Mouse (Mus musculus) liver, embryonic 14.5 days (tissue): ENCODE results near the gene Nploc4. TPM values are rescaled to one million over a fixed set of nuclear protein-coding genes. Genes with fewer than 3 reads are reported as not detected.
"Not testable (repeated sequence)": the region's sequence is repeated elsewhere in the genome, so short reads cannot be mapped to it uniquely, and the experiment has no call there.

Experiments
- ATAC-seq: fragments of 200-750 bp; cut with Nextera tagmentation; 2 replicates; pipeline ENCODE4 v1.8.0; 2017; ENCODE audit warnings: moderate number of reproducible peaks, mild to moderate bottlenecking, moderate library complexity; ENCODE audit not compliant: insufficient read depth
- DNase-seq, 3 experiments: peaks; one replicate each; pipeline ENCODE4 v3.0.0-alpha.2; 2012 to 2013; ENCODE audit warnings: low read depth in 3 of 3, low spot score in 3 of 3
- H3K27ac ChIP-seq: fragments of 300-500 bp; sonication (generic); 2 replicates; pipeline ENCODE4 v1.5.1; 2014; ENCODE audit warnings: moderate library complexity, mild to moderate bottlenecking, control low read depth, inconsistent platforms
- H3K27me3 ChIP-seq: fragments of 300-500 bp; sonication (generic); 2 replicates; pipeline ENCODE4 v1.6.1; 2014; ENCODE audit warnings: mild to moderate bottlenecking, low read length, moderate library complexity; ENCODE audit not compliant: control insufficient read depth, insufficient read depth
- H3K36me3 ChIP-seq: fragments of 300-500 bp; sonication (generic); replicated peaks from 2 replicates; pipeline ENCODE4 v1.6.1; 2014; ENCODE audit warnings: low read depth; ENCODE audit not compliant: control insufficient read depth, insufficient read depth
- H3K4me1 ChIP-seq, 2 experiments: fragments of 200-500 bp in 1 of 2; fragments of 300-500 bp in 1 of 2; sonication (generic) in 1 of 2; replicated peaks; 2 replicates each; pipeline ENCODE4 v1.6.1; 2012 to 2014; ENCODE audit warnings: antibody characterized with exemption in 1 of 2, inconsistent platforms in 1 of 2, low read length in 1 of 2; ENCODE audit not compliant: control insufficient read depth in 2 of 2, insufficient read depth in 2 of 2
- H3K4me2 ChIP-seq: fragments of 300-500 bp; sonication (generic); 2 replicates; pipeline ENCODE4 v1.6.1; 2014; ENCODE audit warnings: low read depth, mild to moderate bottlenecking, control low read depth, moderate library complexity
- H3K4me3 ChIP-seq, 2 experiments: fragments of 200-500 bp in 1 of 2; fragments of 300-500 bp in 1 of 2; sonication (generic) in 1 of 2; 2 replicates each; pipeline ENCODE4 v1.5.1; 2012 to 2014; ENCODE audit warnings: low read depth in 2 of 2, low read length in 2 of 2, mild to moderate bottlenecking in 2 of 2, control low read depth in 1 of 2, inconsistent platforms in 1 of 2, moderate library complexity in 1 of 2; ENCODE audit not compliant: insufficient read depth in 1 of 2
- H3K9ac ChIP-seq: fragments of 300-500 bp; sonication (generic); replicated peaks from 2 replicates; pipeline ENCODE4 v1.6.1; 2014; ENCODE audit warnings: mild to moderate bottlenecking, control low read depth, moderate library complexity
- H3K9me3 ChIP-seq: fragments of 300-500 bp; sonication (generic); 2 replicates; pipeline ENCODE4 v1.6.1; 2016; ENCODE audit warnings: low read length, mixed read lengths; ENCODE audit not compliant: control insufficient read depth
- CTCF ChIP-seq: IDR thresholded peaks from 2 replicates; pipeline ENCODE4 v1.5.1; 2016; ENCODE audit warnings: antibody characterized with exemption, low read depth, control low read depth
- EP300 ChIP-seq: IDR thresholded peaks from 2 replicates; pipeline ENCODE4 v1.6.1; 2016; ENCODE audit warnings: antibody characterized with exemption, low read depth
- WGBS: fragments of 180-500 bp; shearing (Covaris S2); extraction: QIAGEN DNeasy Blood & Tissue Kit; methylation state at CpG from one replicate; pipeline ENCODE4 v1.1.7; 2014; ENCODE audit not compliant: insufficient replicate concordance; 5-methylcytosine and 5-hydroxymethylcytosine counted together
- polyA plus RNA-seq, 2 experiments: library from polyadenylated mRNA; depleted of rRNA in 1 of 2; stranded (reverse) in 1 of 2; unstranded in 1 of 2; fragments of >200 nt; fragmentation: Nextera tagmentation in 1 of 2; extraction: Ambion mirVana in 1 of 2; gene quantifications; 2 replicates each; pipeline versions ENCODE4 v1.2.1 to v1.2.3; 2012 to 2014

Nploc4 gene
- polyA plus RNA-seq, 2 experiments = 21.1 to 21.2 TPM

DNA sequence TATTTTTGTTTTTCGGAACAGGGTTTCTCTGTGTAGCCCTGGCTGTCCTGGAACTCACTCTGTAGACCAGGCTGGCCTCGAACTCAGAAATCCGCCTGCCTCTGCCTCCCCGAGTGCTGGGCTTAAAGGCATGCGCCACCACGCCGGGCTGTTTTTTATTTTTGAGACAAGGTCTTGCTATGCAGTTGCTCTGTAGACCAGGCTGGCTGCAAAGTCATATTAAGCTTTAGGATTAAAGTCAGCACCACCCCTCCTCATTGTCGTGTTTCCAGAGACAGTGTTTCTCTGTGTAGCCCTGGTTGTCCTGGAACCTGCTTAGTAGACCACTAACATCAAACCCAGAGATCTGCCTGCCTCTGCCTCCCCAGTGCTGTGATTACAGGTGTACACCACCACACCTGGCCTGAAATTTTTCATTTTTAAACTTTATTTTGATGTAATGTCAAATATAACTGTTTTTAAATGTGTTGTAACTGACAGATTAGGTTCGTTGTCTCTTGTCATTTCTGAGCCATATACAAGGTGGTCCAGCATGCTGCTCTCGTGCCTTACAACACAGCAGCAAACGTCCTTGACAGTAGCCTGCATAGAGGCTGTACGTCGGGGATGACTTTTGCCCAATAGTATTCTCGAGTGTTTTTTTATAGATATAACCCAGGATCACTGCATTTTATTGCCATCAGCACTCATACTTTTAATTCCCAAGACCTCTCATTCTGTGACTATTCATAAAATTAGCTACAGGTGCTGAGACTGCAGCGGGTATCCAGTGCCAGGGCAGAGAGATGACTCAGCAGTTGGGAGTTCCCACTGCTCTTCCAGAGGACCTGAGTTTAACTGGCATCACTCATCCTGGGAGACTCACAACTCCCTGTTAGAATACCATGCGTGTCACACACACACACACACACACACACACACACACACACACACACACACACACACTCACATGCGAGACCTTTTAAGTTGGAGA lies 82.9 kb downstream of the Nploc4 start:
- H3K4me1 ChIP-seq = peaks cover 40 to 58% of the 10 kb centered on the region in 2 experiments
- ATAC-seq (no peak; the same call in 1 of the 2 replicates), DNase-seq (no peak)
- H3K27me3 ChIP-seq = peaks cover 10% of the 10 kb centered on the region
- no peak for TF ChIP-seq EP300
- H3K36me3 ChIP-seq = no peaks in the 10 kb centered on the region
- H3K9me3 ChIP-seq = no peaks in the 10 kb centered on the region
- H3K4me2 ChIP-seq = peak overlapping the region; percentile 63
- H3K4me3 ChIP-seq = peak overlapping the region; percentile 23 to 40; a peak in 3 of 4 replicates
- 73% methylated on average over 17 of the region's 17 CpGs for WGBS
- H3K27ac ChIP-seq = peak overlapping the region; percentile 96
- H3K9ac ChIP-seq = peak overlapping the region; percentile 67

DNA sequence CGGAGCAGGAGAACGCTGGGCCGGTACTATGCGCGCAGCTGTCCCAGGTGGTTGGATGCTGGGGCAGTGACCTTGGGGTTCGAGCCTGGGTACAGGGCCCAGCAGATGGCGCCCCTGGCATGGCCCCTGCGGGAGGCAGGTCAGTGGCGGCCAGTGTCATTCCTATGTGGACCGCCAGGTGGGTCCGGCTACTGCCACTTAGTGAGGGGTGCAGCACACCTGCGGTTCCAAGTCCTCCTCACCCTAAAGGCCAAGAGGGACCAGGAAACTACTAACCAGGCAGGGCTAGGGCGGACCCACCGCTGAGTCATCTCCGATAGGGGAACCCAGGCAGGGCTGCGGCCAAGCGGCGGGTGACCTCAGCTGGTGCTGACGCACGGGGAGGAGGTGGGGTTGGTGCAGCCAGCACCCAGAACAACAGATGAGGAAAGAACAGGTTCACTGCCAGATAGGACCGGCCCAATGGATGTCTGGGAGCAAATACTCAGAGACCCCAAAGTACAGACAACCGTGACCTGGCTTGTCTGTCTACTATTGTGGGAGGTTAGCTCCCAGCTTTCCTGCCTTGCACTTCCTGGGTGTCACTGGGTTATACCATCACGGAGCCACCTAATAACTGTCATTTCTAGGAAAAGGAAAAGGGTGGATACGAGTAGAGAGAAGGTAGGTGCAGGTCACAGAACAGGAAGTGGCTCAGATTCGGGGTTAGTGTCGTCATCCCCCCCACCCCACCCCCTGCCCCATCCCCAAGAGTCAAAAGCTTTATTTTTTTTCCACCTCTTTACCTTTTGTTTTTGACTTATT lies 83.8 kb downstream of the Nploc4 start:
- peak overlapping the region; percentile 96 for H3K27ac ChIP-seq
- peaks cover 17% of the 10 kb centered on the region for H3K27me3 ChIP-seq
- H3K36me3 ChIP-seq = no peaks in the 10 kb centered on the region
- ATAC-seq = peak; percentile 88
- H3K4me1 ChIP-seq = peaks cover 44 to 66% of the 10 kb centered on the region in 2 experiments
- peak; percentile 26; the same call in 1 of the 2 replicates for TF ChIP-seq EP300
- peak; percentile 90 for TF ChIP-seq CTCF
- H3K9ac ChIP-seq = peak overlapping the region; percentile 67
- H3K9me3 ChIP-seq = no peaks in the 10 kb centered on the region
- DNase-seq = peak; percentile 82 to 89 (median 86)
- peak overlapping the region; percentile 5 to 31 for H3K4me3 ChIP-seq
- WGBS = 6% methylated on average over 26 of the region's 26 CpGs
- H3K4me2 ChIP-seq = peak overlapping the region; percentile 63

DNA sequence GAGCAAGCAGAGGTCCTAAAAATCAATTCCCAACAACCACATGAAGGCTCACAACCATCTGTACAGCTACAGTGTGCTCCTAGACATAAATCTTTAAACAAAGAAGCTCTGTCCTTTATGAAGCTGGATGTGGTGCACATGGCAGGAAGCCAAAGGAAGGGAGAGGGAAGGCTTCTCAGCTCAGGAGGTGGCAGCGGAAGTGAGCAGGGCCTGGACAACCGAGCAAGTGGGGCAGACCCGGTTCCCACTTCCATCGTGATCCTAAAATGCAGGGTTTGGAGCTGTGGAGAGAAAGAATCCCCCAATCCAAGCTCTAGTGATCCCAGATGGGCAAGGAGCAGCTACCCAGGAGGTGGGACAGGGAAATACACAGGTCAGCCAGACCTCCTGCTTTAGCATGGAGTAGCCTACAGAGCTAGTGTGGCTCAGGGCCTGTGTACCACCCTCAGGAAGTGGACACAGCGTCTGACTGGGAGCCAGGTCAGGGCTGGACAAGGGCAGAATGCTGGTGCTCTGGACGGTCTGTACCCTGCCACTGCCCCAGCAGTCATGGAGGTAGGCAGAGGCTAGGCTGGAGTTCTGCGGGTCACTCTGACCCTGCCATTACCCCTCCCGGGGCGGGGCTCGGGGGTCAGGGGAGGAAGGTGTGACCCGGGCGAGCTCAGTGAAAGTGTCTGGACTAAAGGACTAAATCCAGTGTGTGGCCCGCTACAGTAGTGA lies 84.8 kb downstream of the Nploc4 start:
- Histone ChIP-seq H3K4me2 (peak overlapping the region; percentile 63), H3K4me1 (peaks cover 44 to 62% of the 10 kb centered on the region in 2 experiments), H3K27me3 (peaks cover 17% of the 10 kb centered on the region), H3K9ac (peak overlapping the region; percentile 67), H3K9me3 (no peaks in the 10 kb centered on the region), H3K36me3 (no peaks in the 10 kb centered on the region), H3K4me3 (no peak overlapping the region), H3K27ac (peak overlapping the region; percentile 96)
- 64% methylated on average over 13 of the region's 13 CpGs for WGBS
- TF ChIP-seq EP300 (no peak), CTCF (no peak)
- DNase-seq = no peak
- no peak for ATAC-seq

DNA sequence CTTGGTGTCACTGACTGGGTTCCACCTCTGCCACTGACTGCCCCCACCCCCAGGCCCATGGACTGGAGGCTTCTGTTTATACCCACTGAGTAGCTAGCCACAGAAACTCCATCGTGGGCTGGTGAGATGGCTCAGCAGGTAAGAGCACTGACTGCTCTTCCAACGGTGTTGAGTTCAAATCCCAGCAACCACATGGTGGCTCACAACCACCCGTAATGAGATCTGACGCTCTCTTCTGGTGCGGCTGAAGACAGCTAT lies 85.5 kb downstream of the Nploc4 start:
- not testable (repeated sequence) for H3K4me2 ChIP-seq, DNase-seq, H3K9ac ChIP-seq, H3K36me3 ChIP-seq, H3K27ac ChIP-seq, ATAC-seq, H3K9me3 ChIP-seq, H3K4me3 ChIP-seq
- Histone ChIP-seq H3K4me1 (peaks cover 44 to 58% of the 10 kb centered on the region in 2 experiments), H3K27me3 (peaks cover 17% of the 10 kb centered on the region)
- 86% methylated on average over 5 of the region's 5 CpGs for WGBS
